Mouse (Mus musculus): ENCODE data around the gene Eya4. TPM values are rescaled to one million over a fixed set of nuclear protein-coding genes. Genes with fewer than 3 reads are reported as not detected.

The Eya4 gene
- polyA plus RNA-seq, 1 experiment from 2014 or later: 1.1 TPM

- H3K9ac ChIP-seq (ENCODE audit: low read length): no peak overlapping the region
- no peak overlapping the region for H3K27ac ChIP-seq (ENCODE audit: low read length)
- WGBS: 80% methylated on average over 10 of the region's 10 CpGs
Measured at GRCm38 (mm10) chr10:23203144-23203838, 147.3 kb downstream of the Eya4 start.

GRCm38 (mm10) chr10:23202591-23202990, 148.0 kb downstream of the Eya4 start:
- WGBS: 81% methylated on average over 4 of the region's 4 CpGs
- Histone ChIP-seq H3K4me2 (ENCODE audit: low read depth, low read length) (no peak overlapping the region), H3K9me3 (replicated peaks; ENCODE audit: control insufficient read depth, low read length) (no peaks in the 10 kb centered on the region), H3K36me3 (ENCODE audit: control insufficient read depth, insufficient read depth) (no peaks in the 10 kb centered on the region), H3K9ac (ENCODE audit: low read length) (no peak overlapping the region), H3K4me1 (ENCODE audit: control insufficient read depth, insufficient read depth, low read length) (no peaks in the 10 kb centered on the region), H3K27me3 (ENCODE audit: control insufficient read depth, insufficient read depth, low read length) (no peaks in the 10 kb centered on the region), H3K27ac (ENCODE audit: low read length) (no peak overlapping the region), H3K4me3 (ENCODE audit: low read length) (no peak overlapping the region)
- no peak for ATAC-seq (replicated peaks; ENCODE audit: extremely low read depth, insufficient read depth, low FRiP score)

More at GRCm38 (mm10) chr10:23203144-23203838, 147.3 kb downstream of the Eya4 start:
- no peak for ATAC-seq (replicated peaks; ENCODE audit: extremely low read depth, insufficient read depth, low FRiP score)
- no peak overlapping the region for H3K4me3 ChIP-seq (ENCODE audit: low read length)
- H3K36me3 ChIP-seq (ENCODE audit: control insufficient read depth, insufficient read depth): no peaks in the 10 kb centered on the region
- H3K9me3 ChIP-seq (replicated peaks; ENCODE audit: control insufficient read depth, low read length): no peaks in the 10 kb centered on the region
- no peak overlapping the region for H3K4me2 ChIP-seq (ENCODE audit: low read depth, low read length)
- no peaks in the 10 kb centered on the region for H3K4me1 ChIP-seq (ENCODE audit: control insufficient read depth, insufficient read depth, low read length)
- no peaks in the 10 kb centered on the region for H3K27me3 ChIP-seq (ENCODE audit: control insufficient read depth, insufficient read depth, low read length)

- H3K27ac ChIP-seq (ENCODE audit: low read length): no peak overlapping the region
- no peaks in the 10 kb centered on the region for H3K27me3 ChIP-seq (ENCODE audit: control insufficient read depth, insufficient read depth, low read length)
- H3K4me2 ChIP-seq (ENCODE audit: low read depth, low read length): no peak overlapping the region
- H3K9me3 ChIP-seq (replicated peaks; ENCODE audit: control insufficient read depth, low read length): no peaks in the 10 kb centered on the region
- H3K9ac ChIP-seq (ENCODE audit: low read length): no peak overlapping the region
- H3K4me1 ChIP-seq (ENCODE audit: control insufficient read depth, insufficient read depth, low read length): no peaks in the 10 kb centered on the region
- WGBS: 47% methylated on average over 5 of the region's 5 CpGs
- no peak for ATAC-seq (replicated peaks; ENCODE audit: extremely low read depth, insufficient read depth, low FRiP score)
- H3K4me3 ChIP-seq (ENCODE audit: low read length): no peak overlapping the region
- no peaks in the 10 kb centered on the region for H3K36me3 ChIP-seq (ENCODE audit: control insufficient read depth, insufficient read depth)
Measured at GRCm38 (mm10) chr10:23198251-23198650, 152.3 kb downstream of the Eya4 start.

GRCm38 (mm10) chr10:23196336-23196735, 154.2 kb downstream of the Eya4 start:
- Histone ChIP-seq H3K36me3 (ENCODE audit: control insufficient read depth, insufficient read depth) (no peaks in the 10 kb centered on the region), H3K4me2 (ENCODE audit: low read depth, low read length) (no peak overlapping the region), H3K4me1 (ENCODE audit: control insufficient read depth, insufficient read depth, low read length) (no peaks in the 10 kb centered on the region), H3K9me3 (replicated peaks; ENCODE audit: control insufficient read depth, low read length) (no peaks in the 10 kb centered on the region), H3K27me3 (ENCODE audit: control insufficient read depth, insufficient read depth, low read length) (no peaks in the 10 kb centered on the region), H3K4me3 (ENCODE audit: low read length) (no peak overlapping the region), H3K9ac (ENCODE audit: low read length) (no peak overlapping the region), H3K27ac (ENCODE audit: low read length) (no peak overlapping the region)
- WGBS: 86% methylated on average over 4 of the region's 4 CpGs
- no peak for ATAC-seq (replicated peaks; ENCODE audit: extremely low read depth, insufficient read depth, low FRiP score)

- Histone ChIP-seq H3K9me3 (replicated peaks; ENCODE audit: control insufficient read depth, low read length) (no peaks in the 10 kb centered on the region), H3K9ac (ENCODE audit: low read length) (no peak overlapping the region), H3K27ac (ENCODE audit: low read length) (no peak overlapping the region), H3K27me3 (ENCODE audit: control insufficient read depth, insufficient read depth, low read length) (no peaks in the 10 kb centered on the region), H3K36me3 (ENCODE audit: control insufficient read depth, insufficient read depth) (no peaks in the 10 kb centered on the region), H3K4me3 (ENCODE audit: low read length) (no peak overlapping the region), H3K4me2 (ENCODE audit: low read depth, low read length) (no peak overlapping the region), H3K4me1 (ENCODE audit: control insufficient read depth, insufficient read depth, low read length) (no peaks in the 10 kb centered on the region)
- WGBS: 49% methylated on average over 2 of the region's 2 CpGs
- ATAC-seq (replicated peaks; ENCODE audit: extremely low read depth, insufficient read depth, low FRiP score): no peak
Measured at GRCm38 (mm10) chr10:23195337-23195736, 155.2 kb downstream of the Eya4 start.

GRCm38 (mm10) chr10:23189836-23190235, 160.8 kb downstream of the Eya4 start:
- Histone ChIP-seq H3K27me3 (ENCODE audit: control insufficient read depth, insufficient read depth, low read length) (no peaks in the 10 kb centered on the region), H3K4me1 (ENCODE audit: control insufficient read depth, insufficient read depth, low read length) (no peaks in the 10 kb centered on the region), H3K9me3 (replicated peaks; ENCODE audit: control insufficient read depth, low read length) (no peaks in the 10 kb centered on the region), H3K27ac (ENCODE audit: low read length) (no peak overlapping the region), H3K36me3 (ENCODE audit: control insufficient read depth, insufficient read depth) (no peaks in the 10 kb centered on the region), H3K4me3 (ENCODE audit: low read length) (no peak overlapping the region), H3K9ac (ENCODE audit: low read length) (no peak overlapping the region), H3K4me2 (ENCODE audit: low read depth, low read length) (no peak overlapping the region)
- no peak for ATAC-seq (replicated peaks; ENCODE audit: extremely low read depth, insufficient read depth, low FRiP score)
- WGBS: 74% methylated on average over 10 of the region's 10 CpGs

- H3K27me3 ChIP-seq (ENCODE audit: control insufficient read depth, insufficient read depth, low read length): no peaks in the 10 kb centered on the region
- H3K4me3 ChIP-seq (ENCODE audit: low read length): no peak overlapping the region
- H3K4me2 ChIP-seq (ENCODE audit: low read depth, low read length): no peak overlapping the region
- WGBS: 78% methylated on average over 6 of the region's 6 CpGs
- 0 out of 2 replicates have a peak, but pooled peaks cover 2% of the 10 kb centered on the region for H3K9me3 ChIP-seq (replicated peaks; ENCODE audit: control insufficient read depth, low read length)
- H3K9ac ChIP-seq (ENCODE audit: low read length): no peak overlapping the region
- H3K4me1 ChIP-seq (ENCODE audit: control insufficient read depth, insufficient read depth, low read length): no peaks in the 10 kb centered on the region
- no peaks in the 10 kb centered on the region for H3K36me3 ChIP-seq (ENCODE audit: control insufficient read depth, insufficient read depth)
- no peak for ATAC-seq (replicated peaks; ENCODE audit: extremely low read depth, insufficient read depth, low FRiP score)
- no peak overlapping the region for H3K27ac ChIP-seq (ENCODE audit: low read length)
Measured at GRCm38 (mm10) chr10:23185391-23185790, 165.2 kb downstream of the Eya4 start.

GRCm38 (mm10) chr10:23181572-23182493, 168.8 kb downstream of the Eya4 start:
- Histone ChIP-seq H3K27me3 (ENCODE audit: control insufficient read depth, insufficient read depth, low read length) (no peaks in the 10 kb centered on the region), H3K36me3 (ENCODE audit: control insufficient read depth, insufficient read depth) (no peaks in the 10 kb centered on the region), H3K9me3 (replicated peaks; ENCODE audit: control insufficient read depth, low read length) (0 out of 2 replicates have a peak, but pooled peaks cover 2% of the 10 kb centered on the region), H3K4me3 (ENCODE audit: low read length) (no peak overlapping the region), H3K9ac (ENCODE audit: low read length) (no peak overlapping the region), H3K27ac (ENCODE audit: low read length) (no peak overlapping the region), H3K4me2 (ENCODE audit: low read depth, low read length) (no peak overlapping the region), H3K4me1 (ENCODE audit: control insufficient read depth, insufficient read depth, low read length) (no peaks in the 10 kb centered on the region)
- WGBS: 71% methylated on average over 11 of the region's 11 CpGs
- ATAC-seq (replicated peaks; ENCODE audit: extremely low read depth, insufficient read depth, low FRiP score): no peak

GRCm38 (mm10) chr10:23179285-23179684, 171.3 kb downstream of the Eya4 start:
- no peaks in the 10 kb centered on the region for H3K4me1 ChIP-seq (ENCODE audit: control insufficient read depth, insufficient read depth, low read length)
- 66% methylated on average over 6 of the region's 6 CpGs for WGBS
- no peak overlapping the region for H3K9ac ChIP-seq (ENCODE audit: low read length)
- H3K27me3 ChIP-seq (ENCODE audit: control insufficient read depth, insufficient read depth, low read length): no peaks in the 10 kb centered on the region
- 0 out of 2 replicates have a peak, but pooled peaks cover 2% of the 10 kb centered on the region for H3K9me3 ChIP-seq (replicated peaks; ENCODE audit: control insufficient read depth, low read length)
- no peak for ATAC-seq (replicated peaks; ENCODE audit: extremely low read depth, insufficient read depth, low FRiP score)
- H3K36me3 ChIP-seq (ENCODE audit: control insufficient read depth, insufficient read depth): no peaks in the 10 kb centered on the region
- no peak overlapping the region for H3K4me3 ChIP-seq (ENCODE audit: low read length)
- no peak overlapping the region for H3K27ac ChIP-seq (ENCODE audit: low read length)
- no peak overlapping the region for H3K4me2 ChIP-seq (ENCODE audit: low read depth, low read length)

Data from heart, embryonic 16.5 days (tissue).